Mouse (Mus musculus): ENCODE results near the gene Trip10. TPM values are rescaled to one million over a fixed set of nuclear protein-coding genes. Genes with fewer than 3 reads are reported as not detected.

The Trip10 gene
- total and polyA plus RNA-seq, 2 experiments from 2014 or later = 7.8 to 8.5 TPM

DNA sequence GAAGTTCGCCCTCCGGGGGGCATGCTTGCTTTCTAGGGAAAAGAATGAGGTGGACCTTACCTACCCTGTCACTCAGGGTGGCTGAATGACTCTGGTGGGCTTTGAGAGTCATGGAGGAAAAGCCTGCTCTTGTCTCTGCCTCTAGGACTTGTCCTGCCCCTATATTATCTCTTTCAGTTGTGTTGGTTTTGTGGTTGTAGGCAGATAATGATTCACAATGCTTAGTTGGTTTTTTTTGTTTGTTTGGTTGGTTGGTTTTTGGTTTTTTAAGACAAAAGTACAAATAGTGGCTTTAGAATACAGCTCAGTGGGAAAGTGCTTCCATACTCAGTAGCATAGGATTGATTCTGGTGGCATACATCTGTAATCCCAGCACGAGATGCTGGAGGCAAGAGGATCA is 20.4 kb upstream of the Trip10 start:
- 82% methylated on average over 3 of the region's 3 CpGs for WGBS
- H3K27ac ChIP-seq = no peak overlapping the region
- H3K4me1 ChIP-seq (ENCODE audit: insufficient read depth, low read length) = no peaks in the 10 kb centered on the region

DNA sequence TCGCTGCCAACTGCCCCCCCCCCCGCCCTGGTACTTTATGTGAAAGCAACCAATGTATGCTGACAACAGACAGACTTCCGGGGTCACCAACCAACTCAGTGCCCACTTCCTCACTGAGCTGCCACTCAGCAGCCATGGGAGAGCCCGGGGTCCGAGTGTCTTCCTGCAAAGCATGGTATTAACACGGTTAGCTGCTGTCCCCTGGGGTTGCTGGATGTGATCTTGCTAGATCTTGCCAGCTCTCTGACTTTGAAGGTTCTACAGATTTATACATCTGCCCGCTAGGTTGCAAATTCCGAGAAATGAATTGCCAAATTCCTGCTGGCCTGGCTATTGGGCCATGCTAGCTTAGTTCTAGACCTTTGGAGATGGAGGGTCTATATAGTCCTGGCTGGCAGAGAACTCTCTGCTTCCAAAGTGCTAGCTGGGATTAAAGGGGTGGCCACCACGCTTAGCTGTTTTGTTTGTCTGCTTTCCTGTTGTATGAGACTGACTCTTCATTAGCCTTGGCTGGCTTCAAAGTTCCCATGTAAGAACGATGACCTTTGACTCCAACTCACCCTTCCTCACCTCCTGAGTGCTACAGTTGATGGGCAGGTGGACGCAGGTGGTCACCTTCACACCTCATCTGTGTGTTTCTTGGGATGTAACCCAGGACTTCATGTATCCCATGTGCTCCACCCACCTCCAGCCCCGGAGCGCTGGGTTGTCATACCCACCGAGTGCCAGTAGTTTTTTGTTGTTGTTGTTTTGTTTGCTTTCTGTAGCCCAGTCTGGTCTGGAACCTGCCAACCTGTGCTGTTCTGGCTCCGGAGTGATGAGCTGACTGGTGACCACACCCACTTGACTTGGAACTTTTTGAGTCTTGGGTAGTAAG is 19.2 kb upstream of the Trip10 start:
- Histone ChIP-seq H3K9me3 (ENCODE audit: low read length) (no peaks in the 10 kb centered on the region), H3K4me3 (ENCODE audit: low read length) (no peak overlapping the region), H3K27ac (no peak overlapping the region), H3K4me2 (ENCODE audit: low read depth, low read length) (no peak overlapping the region), H3K36me3 (ENCODE audit: insufficient read depth, low read length) (no peaks in the 10 kb centered on the region), H3K4me1 (ENCODE audit: insufficient read depth, low read length) (no peaks in the 10 kb centered on the region), H3K9ac (replicated peaks; ENCODE audit: low read length) (no peak overlapping the region), H3K27me3 (ENCODE audit: insufficient read depth, low read length) (no peaks in the 10 kb centered on the region)
- 65% methylated on average over 15 of the region's 15 CpGs for WGBS
- no peak for TF ChIP-seq CTCF (IDR thresholded peaks at IDR 0.05; ENCODE audit: low read depth)
- DNase-seq (ENCODE audit: low spot score) = no peak
- ATAC-seq = no peak

More for the DNA sequence above, 20.4 kb upstream of the Trip10 start:
- no peak overlapping the region for H3K9ac ChIP-seq (replicated peaks; ENCODE audit: low read length)
- H3K9me3 ChIP-seq (ENCODE audit: low read length) = no peaks in the 10 kb centered on the region
- ATAC-seq (no peak), DNase-seq (ENCODE audit: low spot score) (no peak)
- H3K4me3 ChIP-seq (ENCODE audit: low read length) = no peak overlapping the region
- no peak for TF ChIP-seq CTCF (IDR thresholded peaks at IDR 0.05; ENCODE audit: low read depth)
- no peaks in the 10 kb centered on the region for H3K27me3 ChIP-seq (ENCODE audit: insufficient read depth, low read length)
- no peak overlapping the region for H3K4me2 ChIP-seq (ENCODE audit: low read depth, low read length)
- no peaks in the 10 kb centered on the region for H3K36me3 ChIP-seq (ENCODE audit: insufficient read depth, low read length)

DNA sequence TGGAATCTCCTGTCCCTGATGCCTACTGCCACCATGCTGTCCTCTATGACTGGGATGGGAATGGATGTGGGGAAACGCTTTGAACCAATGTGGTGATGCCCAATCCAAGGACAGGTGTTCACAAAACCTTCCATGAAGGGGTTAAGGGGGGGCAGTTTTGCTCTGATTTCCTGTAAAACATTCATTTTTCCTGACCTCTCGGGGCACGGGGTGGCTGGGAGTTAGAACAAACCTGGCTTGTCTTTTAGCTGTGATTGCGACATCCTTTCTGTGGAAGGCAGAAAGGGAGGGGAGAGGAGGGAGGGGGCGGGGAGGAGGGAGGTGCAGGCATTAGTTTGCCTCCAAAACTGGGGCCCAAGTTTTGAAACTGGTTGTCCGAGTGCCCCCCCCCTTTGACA is 18.5 kb upstream of the Trip10 start:
- H3K9me3 ChIP-seq (ENCODE audit: low read length) = no peaks in the 10 kb centered on the region
- no peaks in the 10 kb centered on the region for H3K36me3 ChIP-seq (ENCODE audit: insufficient read depth, low read length)
- no peak overlapping the region for H3K9ac ChIP-seq (replicated peaks; ENCODE audit: low read length)
- no peaks in the 10 kb centered on the region for H3K27me3 ChIP-seq (ENCODE audit: insufficient read depth, low read length)
- no peaks in the 10 kb centered on the region for H3K4me1 ChIP-seq (ENCODE audit: insufficient read depth, low read length)
- ATAC-seq (no peak), DNase-seq (ENCODE audit: low spot score) (no peak)
- WGBS = 70% methylated on average over 6 of the region's 6 CpGs
- H3K4me3 ChIP-seq (ENCODE audit: low read length) = no peak overlapping the region
- TF ChIP-seq CTCF (IDR thresholded peaks at IDR 0.05; ENCODE audit: low read depth) = no peak
- no peak overlapping the region for H3K4me2 ChIP-seq (ENCODE audit: low read depth, low read length)
- no peak overlapping the region for H3K27ac ChIP-seq

DNA sequence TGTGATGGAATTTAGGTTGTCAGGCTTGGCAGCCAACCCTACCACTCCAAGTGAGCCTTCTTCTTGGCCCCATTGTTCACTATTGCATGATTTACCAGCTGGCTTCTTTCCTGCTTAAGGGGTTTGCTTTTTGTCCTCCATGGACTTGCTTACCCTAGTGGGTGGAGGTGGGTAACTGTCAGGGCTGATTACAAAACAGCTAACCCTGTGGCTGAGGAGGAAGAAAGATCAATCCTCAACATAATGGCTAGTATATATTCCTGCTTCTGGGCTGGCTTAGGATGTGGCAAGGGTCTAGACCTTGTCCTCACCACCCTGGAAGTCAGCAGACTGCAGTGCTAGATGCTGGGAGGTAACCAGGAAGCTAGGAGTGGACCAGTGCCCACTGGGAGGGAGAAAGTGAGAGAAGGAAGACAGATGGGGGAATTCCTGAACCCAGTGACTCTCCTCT is 17.9 kb upstream of the Trip10 start:
- no peak for ATAC-seq
- DNase-seq (ENCODE audit: low spot score) = no peak
- H3K9me3 ChIP-seq (ENCODE audit: low read length) = no peaks in the 10 kb centered on the region
- H3K4me2 ChIP-seq (ENCODE audit: low read depth, low read length) = no peak overlapping the region
- H3K4me1 ChIP-seq (ENCODE audit: insufficient read depth, low read length) = no peaks in the 10 kb centered on the region
- no peak overlapping the region for H3K27ac ChIP-seq
- H3K36me3 ChIP-seq (ENCODE audit: insufficient read depth, low read length) = no peaks in the 10 kb centered on the region
- H3K4me3 ChIP-seq (ENCODE audit: low read length) = no peak overlapping the region
- H3K27me3 ChIP-seq (ENCODE audit: insufficient read depth, low read length) = no peaks in the 10 kb centered on the region
- H3K9ac ChIP-seq (replicated peaks; ENCODE audit: low read length) = no peak overlapping the region
- no peak for TF ChIP-seq CTCF (IDR thresholded peaks at IDR 0.05; ENCODE audit: low read depth)

DNA sequence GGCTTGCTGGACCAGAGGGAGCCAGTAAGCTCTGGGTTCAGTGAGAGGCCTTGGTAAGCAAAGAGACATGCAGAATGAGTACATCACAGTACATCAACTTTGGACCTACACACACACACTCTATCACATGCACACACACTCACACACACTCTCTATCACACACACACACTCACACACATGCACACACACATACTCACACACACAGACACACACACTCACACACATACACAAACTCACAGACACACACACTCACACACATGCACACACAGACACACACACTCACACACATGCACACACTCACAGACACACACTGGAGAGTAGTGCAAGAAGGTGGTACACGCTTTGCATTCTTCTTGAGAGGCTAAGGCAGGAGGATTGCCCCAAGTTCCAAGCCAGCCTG is 17.1 kb upstream of the Trip10 start:
- no peak for TF ChIP-seq CTCF (IDR thresholded peaks at IDR 0.05; ENCODE audit: low read depth)
- no peak for ATAC-seq
- Histone ChIP-seq H3K4me1 (ENCODE audit: insufficient read depth, low read length) (no peaks in the 10 kb centered on the region), H3K36me3 (ENCODE audit: insufficient read depth, low read length) (peaks cover 6% of the 10 kb centered on the region; the same call in 1 of the 2 replicates), H3K27ac (no peak overlapping the region), H3K9me3 (ENCODE audit: low read length) (no peaks in the 10 kb centered on the region), H3K4me2 (ENCODE audit: low read depth, low read length) (no peak overlapping the region), H3K27me3 (ENCODE audit: insufficient read depth, low read length) (no peaks in the 10 kb centered on the region), H3K9ac (replicated peaks; ENCODE audit: low read length) (no peak overlapping the region), H3K4me3 (ENCODE audit: low read length) (no peak overlapping the region)
- WGBS = 91% methylated on average over 1 of the region's 1 CpGs
- DNase-seq (ENCODE audit: low spot score) = no peak

DNA sequence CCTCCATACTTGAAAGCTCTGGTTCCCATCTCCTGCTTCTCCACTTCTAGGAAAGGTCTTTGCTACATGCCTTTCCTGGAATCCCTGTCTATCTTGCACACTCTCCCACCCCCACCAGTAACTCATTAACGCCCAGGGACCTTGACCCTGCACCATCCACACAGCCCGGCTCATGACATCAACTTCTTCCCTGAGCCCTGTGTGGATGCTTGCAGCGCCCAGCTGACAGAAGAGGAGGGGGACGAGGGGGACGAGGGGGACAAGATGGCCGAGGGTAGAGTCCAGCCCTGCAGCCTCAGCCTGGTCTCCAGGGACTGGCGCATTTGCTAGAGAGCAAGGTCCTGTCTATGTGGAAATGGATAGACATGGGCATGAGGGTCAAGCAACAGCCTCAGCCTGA is 16.2 kb upstream of the Trip10 start:
- no peak for TF ChIP-seq CTCF (IDR thresholded peaks at IDR 0.05; ENCODE audit: low read depth)
- H3K9ac ChIP-seq (replicated peaks; ENCODE audit: low read length) = no peak overlapping the region
- H3K4me1 ChIP-seq (ENCODE audit: insufficient read depth, low read length) = no peaks in the 10 kb centered on the region
- H3K27me3 ChIP-seq (ENCODE audit: insufficient read depth, low read length) = no peaks in the 10 kb centered on the region
- no peak overlapping the region for H3K27ac ChIP-seq
- no peak overlapping the region for H3K4me3 ChIP-seq (ENCODE audit: low read length)
- H3K9me3 ChIP-seq (ENCODE audit: low read length) = no peaks in the 10 kb centered on the region
- no peak overlapping the region for H3K4me2 ChIP-seq (ENCODE audit: low read depth, low read length)
- WGBS = 47% methylated on average over 7 of the region's 7 CpGs
- DNase-seq (ENCODE audit: low spot score) = no peak
- ATAC-seq = no peak
- H3K36me3 ChIP-seq (ENCODE audit: insufficient read depth, low read length) = peaks cover 14% of the 10 kb centered on the region; the same call in 1 of the 2 replicates
